Mouse (Mus musculus) megakaryocyte, embryonic 14.5 days (primary cell): ENCODE measurements at regions not wholly inside any gene's neighbourhood (a gene's known extent, or its start where the extent isn't known, plus 50 kb on each side); places are given as distances from the start of the nearest gene placed in this dataset.

ENCODE experiments used
- FLI1 ChIP-seq: IDR thresholded peaks from 2 replicates; pipeline ENCODE4 v1.6.1; 2012; ENCODE audit warnings: low read length, inconsistent platforms, mixed read lengths
- GATA1 ChIP-seq: IDR thresholded peaks from 3 replicates; pipeline ENCODE4 v1.6.1; 2012; ENCODE audit warnings: mixed read lengths, low read length, inconsistent platforms, borderline replicate concordance

GRCm38 (mm10) chr1:107961009-107961408 is 371.2 kb downstream of the Serpinb8 start:
- no peak for TF ChIP-seq GATA1
- TF ChIP-seq FLI1 = no peak
